Mouse (Mus musculus) kidney, embryonic 14.5 days (tissue): ENCODE results near the gene 2200002J24Rik. TPM values are rescaled to one million over a fixed set of nuclear protein-coding genes. Genes with fewer than 3 reads are reported as not detected.
"Not testable (repeated sequence)": the region's sequence is repeated elsewhere in the genome, so short reads cannot be mapped to it uniquely, and the experiment has no call there.

Experiments
- ATAC-seq: fragments of 200-750 bp; cut with Nextera tagmentation; 2 replicates; pipeline ENCODE4 v1.8.0; 2017; ENCODE audit warnings: moderate number of reproducible peaks, mild to moderate bottlenecking, moderate TSS enrichment, moderate library complexity; ENCODE audit not compliant: low FRiP score, low TSS enrichment
- H3K27ac ChIP-seq: fragments of 300-500 bp; sonication (generic); 2 replicates; pipeline ENCODE4 v1.5.1; 2014; ENCODE audit warnings: low read depth, mild to moderate bottlenecking, low read length, moderate library complexity, mixed read lengths
- H3K27me3 ChIP-seq: fragments of 300-500 bp; sonication (generic); 2 replicates; pipeline ENCODE4 v1.6.1; 2014; ENCODE audit warnings: mild to moderate bottlenecking, low read length; ENCODE audit not compliant: control insufficient read depth, insufficient read depth
- H3K36me3 ChIP-seq: fragments of 300-500 bp; sonication (generic); 2 replicates; pipeline ENCODE4 v1.6.1; 2014; ENCODE audit warnings: low read length, mixed read lengths; ENCODE audit not compliant: control insufficient read depth, insufficient read depth
- H3K4me1 ChIP-seq: fragments of 300-500 bp; sonication (generic); 2 replicates; pipeline ENCODE4 v1.6.1; 2014; ENCODE audit warnings: low read length, mixed read lengths; ENCODE audit not compliant: control insufficient read depth, insufficient read depth
- H3K4me2 ChIP-seq: fragments of 300-500 bp; sonication (generic); replicated peaks from 2 replicates; pipeline ENCODE4 v1.6.1; 2014; ENCODE audit warnings: low read depth, mild to moderate bottlenecking, low read length
- H3K4me3 ChIP-seq: fragments of 300-500 bp; sonication (generic); 2 replicates; pipeline ENCODE4 v1.5.1; 2014; ENCODE audit warnings: mild to moderate bottlenecking, low read length
- H3K9ac ChIP-seq: fragments of 300-500 bp; sonication (generic); 2 replicates; pipeline ENCODE4 v1.6.1; 2014; ENCODE audit warnings: low read depth, mild to moderate bottlenecking, low read length, moderate library complexity
- H3K9me3 ChIP-seq: fragments of 300-500 bp; sonication (generic); 2 replicates; pipeline ENCODE4 v1.6.1; 2016; ENCODE audit warnings: low read length; ENCODE audit not compliant: control insufficient read depth
- whole genome bisulfite sequencing: fragments of 180-500 bp; shearing (Covaris S2); extraction: QIAGEN DNeasy Blood & Tissue Kit; methylation state at CpG from one replicate; pipeline ENCODE4 v1.1.7; 2014; 5-methylcytosine and 5-hydroxymethylcytosine counted together
- polyA plus RNA-seq: library from polyadenylated mRNA; unstranded; fragments of >200 nt; fragmentation: Nextera tagmentation; extraction: Ambion mirVana; gene quantifications from 2 replicates; pipeline ENCODE4 v1.2.1, GENCODE M21; 2014

Gene 2200002J24Rik
- polyA plus RNA-seq, 1 experiment from 2014 or later = not detected

DNA sequence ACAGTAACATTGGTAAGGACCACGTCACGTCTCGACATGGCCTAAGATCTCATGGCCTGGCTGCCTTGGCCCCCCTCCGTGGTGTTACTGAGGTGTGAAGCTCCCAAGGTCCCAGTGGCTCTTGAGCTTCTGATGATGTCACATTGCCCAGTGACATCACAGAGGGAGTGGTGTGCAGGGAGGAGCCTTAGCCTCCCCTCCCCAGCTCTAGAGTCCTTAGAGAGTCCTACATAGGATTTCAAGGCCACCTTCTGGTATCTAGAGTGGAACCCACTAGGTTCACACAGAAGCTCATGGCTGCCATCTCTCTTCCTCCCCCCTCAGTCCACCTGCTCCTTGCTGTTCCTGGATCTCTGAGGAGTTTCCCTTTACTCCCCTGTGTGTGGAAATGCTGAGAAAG is 44.9 kb downstream of the 2200002J24Rik start, which contains the start of gene Gapdhs:
Gene Gapdhs (minus strand): TSS at position 65 of the 400 bp plus-strand sequence.
- H3K4me2 ChIP-seq, H3K36me3 ChIP-seq, H3K27ac ChIP-seq, H3K27me3 ChIP-seq, ATAC-seq, H3K4me3 ChIP-seq, H3K4me1 ChIP-seq, H3K9me3 ChIP-seq, H3K9ac ChIP-seq: not testable (repeated sequence)
- no CpG with 5 or more reads among the region's 4 CpGs for WGBS

GRCm38 (mm10) chr7:30744022-30744598 is 45.4 kb downstream of the 2200002J24Rik start:
- no peak overlapping the region for H3K9ac ChIP-seq
- H3K4me3 ChIP-seq = no peak overlapping the region
- ATAC-seq = 0 out of 2 replicates have a peak, but pooled peaks have one; percentile 13
- 37% methylated on average over 4 of the region's 4 CpGs for WGBS
- no peaks in the 10 kb centered on the region for H3K9me3 ChIP-seq
- H3K4me2 ChIP-seq = no peak overlapping the region
- no peaks in the 10 kb centered on the region for H3K27me3 ChIP-seq
- no peaks in the 10 kb centered on the region for H3K4me1 ChIP-seq
- H3K27ac ChIP-seq = no peak overlapping the region
- no peaks in the 10 kb centered on the region for H3K36me3 ChIP-seq

DNA sequence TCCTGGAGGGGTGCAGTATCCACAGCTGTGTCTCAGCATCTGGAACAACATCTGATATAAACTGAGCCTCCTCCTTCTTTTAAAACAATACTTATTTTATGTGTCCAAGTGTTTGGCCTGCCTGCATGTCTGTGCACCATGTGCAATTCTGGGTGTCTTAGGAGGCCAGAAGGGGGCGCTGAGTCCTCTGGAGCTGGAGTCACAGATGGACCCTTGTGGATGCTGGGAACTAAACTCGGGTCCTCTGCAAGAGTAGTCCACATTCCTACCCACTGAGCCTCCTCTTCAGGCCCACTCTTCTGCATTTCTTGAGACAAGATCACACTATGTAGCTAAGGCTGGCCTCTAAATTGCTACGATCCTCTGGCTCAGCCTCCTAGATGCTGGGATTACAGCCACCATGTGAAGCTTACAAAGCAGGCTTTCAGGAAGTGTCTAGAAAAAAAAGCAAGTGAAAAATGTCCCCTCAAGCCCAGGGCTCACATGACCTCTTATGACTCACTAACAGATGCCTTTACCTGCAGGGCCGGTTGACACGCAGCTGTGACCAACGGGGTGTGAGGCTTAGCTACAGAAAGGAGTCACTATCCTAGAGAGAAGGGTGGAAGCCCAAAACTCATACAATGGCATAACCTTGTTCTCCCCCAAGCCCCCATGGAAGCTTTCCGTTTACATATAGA is 48.9 kb downstream of the 2200002J24Rik start:
- H3K36me3 ChIP-seq = no peaks in the 10 kb centered on the region
- no peak overlapping the region for H3K4me2 ChIP-seq
- no peaks in the 10 kb centered on the region for H3K9me3 ChIP-seq
- ATAC-seq = no peak
- 77% methylated on average over 7 of the region's 7 CpGs for WGBS
- H3K9ac ChIP-seq = no peak overlapping the region
- H3K27me3 ChIP-seq = no peaks in the 10 kb centered on the region
- H3K27ac ChIP-seq = no peak overlapping the region
- no peak overlapping the region for H3K4me3 ChIP-seq
- peaks cover 5% of the 10 kb centered on the region; the same call in 1 of the 2 replicates for H3K4me1 ChIP-seq

Other genes starting within 250 kb of the 2200002J24Rik start
- 0.20 and 0.54 TPM in 2 replicates for gene Kirrel2, start 241.2 kb upstream of the 2200002J24Rik start, polyA plus RNA-seq
- 2.7 and 3.0 TPM in 2 replicates for gene Nphs1, start 240.6 kb upstream of the 2200002J24Rik start, polyA plus RNA-seq
- 0.94 and 2.3 TPM in 2 replicates for gene Prodh2, start 205.3 kb upstream of the 2200002J24Rik start, polyA plus RNA-seq
- gene Arhgap33, start 163.9 kb upstream of the 2200002J24Rik start, polyA plus RNA-seq = 13.4 and 17.3 TPM in 2 replicates
- gene Hspb6, start 146.7 kb upstream of the 2200002J24Rik start, polyA plus RNA-seq = 8.9 and 9.2 TPM in 2 replicates
- 15.2 and 25.0 TPM in 2 replicates for gene Proser3, start 146.6 kb upstream of the 2200002J24Rik start, polyA plus RNA-seq
- 38.5 and 48.0 TPM in 2 replicates for gene Lin37, start 139.1 kb upstream of the 2200002J24Rik start, polyA plus RNA-seq
- gene U2af1l4, start 135.6 kb upstream of the 2200002J24Rik start, polyA plus RNA-seq = 109 and 119 TPM in 2 replicates
- gene Gm49396, start 135.6 kb upstream of the 2200002J24Rik start, polyA plus RNA-seq = 8.0 and 11.3 TPM in 2 replicates
- gene Psenen, start 135.3 kb upstream of the 2200002J24Rik start, polyA plus RNA-seq = 121 and 182 TPM in 2 replicates
- 2.9 and 3.7 TPM in 2 replicates for gene Igflr1, start 133.5 kb upstream of the 2200002J24Rik start, polyA plus RNA-seq
- gene Kmt2b, start 110.2 kb upstream of the 2200002J24Rik start, polyA plus RNA-seq = 12.3 and 13.6 TPM in 2 replicates
- 0.21 and 0.22 TPM in 2 replicates for gene Zbtb32, start 100.0 kb upstream of the 2200002J24Rik start, polyA plus RNA-seq
- gene Upk1a, start 86.1 kb upstream of the 2200002J24Rik start, polyA plus RNA-seq = 2.2 and 2.3 TPM in 2 replicates
- gene Cox6b1, start 72.8 kb upstream of the 2200002J24Rik start, polyA plus RNA-seq = 961 and 1,287 TPM in 2 replicates
- not detected in 2 replicates for gene Etv2, start 63.1 kb upstream of the 2200002J24Rik start, polyA plus RNA-seq
- gene Rbm42, start 48.6 kb upstream of the 2200002J24Rik start, polyA plus RNA-seq = 93.4 and 111 TPM in 2 replicates
- 45.8 and 58.6 TPM in 2 replicates for gene Haus5, start 33.9 kb upstream of the 2200002J24Rik start, polyA plus RNA-seq
- gene Pmis2, start 27.3 kb upstream of the 2200002J24Rik start, polyA plus RNA-seq = not detected in 2 replicates
- 1.2 and 1.3 TPM in 2 replicates for gene Atp4a, start 13.3 kb downstream of the 2200002J24Rik start, polyA plus RNA-seq
- gene Tmem147, start 30.6 kb downstream of the 2200002J24Rik start, polyA plus RNA-seq = 202 and 206 TPM in 2 replicates
- gene Gapdhs, start 44.8 kb downstream of the 2200002J24Rik start, polyA plus RNA-seq = 0.61 and 1.6 TPM in 2 replicates
- 1.1 and 1.6 TPM in 2 replicates for gene Sbsn, start 52.5 kb downstream of the 2200002J24Rik start, polyA plus RNA-seq
- 0.74 and 0.95 TPM in 2 replicates for gene Dmkn, start 64.8 kb downstream of the 2200002J24Rik start, polyA plus RNA-seq
- gene Krtdap, start 89.0 kb downstream of the 2200002J24Rik start, polyA plus RNA-seq = not detected in 2 replicates
- 0.31 TPM in 1 of 2 replicates, not detected in the other for gene Ffar2, start 124.8 kb downstream of the 2200002J24Rik start, polyA plus RNA-seq
- not detected in 2 replicates for gene Ffar3, start 157.3 kb downstream of the 2200002J24Rik start, polyA plus RNA-seq
- gene Ffar1, start 162.6 kb downstream of the 2200002J24Rik start, polyA plus RNA-seq = not detected in 2 replicates
- 0.55 TPM in 1 of 2 replicates, not detected in the other for gene Cd22, start 181.4 kb downstream of the 2200002J24Rik start, polyA plus RNA-seq
- gene Mag, start 215.9 kb downstream of the 2200002J24Rik start, polyA plus RNA-seq = 0.28 and 0.30 TPM in 2 replicates
- gene Hamp2, start 225.8 kb downstream of the 2200002J24Rik start, polyA plus RNA-seq = not detected in 2 replicates
- not detected in 2 replicates for gene Hamp, start 245.1 kb downstream of the 2200002J24Rik start, polyA plus RNA-seq